Mouse (Mus musculus): ENCODE data around the gene Immp2l.
A peak's percentile ranks its signal among the peaks of the same experiment; 100 is the strongest.

The Immp2l gene

GRCm38 (mm10) chr12:41314811-41315461, 291.0 kb downstream of the Immp2l start:
- DNase-seq (ENCODE audit: low read depth, low spot score): no peak

GRCm38 (mm10) chr12:41315871-41316270, 292.0 kb downstream of the Immp2l start:
- no peak for DNase-seq (ENCODE audit: low read depth, low spot score)

- no peak for DNase-seq (ENCODE audit: low read depth, low spot score)
These were observed 292.5 kb downstream of the Immp2l start for GRCm38 (mm10) chr12:41316426-41316825.

- DNase-seq (ENCODE audit: low read depth, low spot score): no peak
These were observed 293.5 kb downstream of the Immp2l start for GRCm38 (mm10) chr12:41317431-41317830.

- DNase-seq (ENCODE audit: low read depth, low spot score): no peak
These were observed 298.1 kb downstream of the Immp2l start for GRCm38 (mm10) chr12:41322018-41322417.

GRCm38 (mm10) chr12:41324418-41324817, 300.5 kb downstream of the Immp2l start:
- no peak for DNase-seq (ENCODE audit: low read depth, low spot score)

GRCm38 (mm10) chr12:41325756-41326155, 301.9 kb downstream of the Immp2l start:
- DNase-seq (ENCODE audit: low read depth, low spot score): no peak

- DNase-seq (ENCODE audit: low read depth, low spot score): no peak
These were observed 307.2 kb downstream of the Immp2l start for GRCm38 (mm10) chr12:41330988-41331671.

GRCm38 (mm10) chr12:41345621-41346020, 321.7 kb downstream of the Immp2l start:
- no peak for DNase-seq (ENCODE audit: low read depth, low spot score)

- no peak for DNase-seq (ENCODE audit: low read depth, low spot score)
These were observed 323.6 kb downstream of the Immp2l start for GRCm38 (mm10) chr12:41347494-41347893.

- DNase-seq (ENCODE audit: low read depth, low spot score): no peak
These were observed 325.5 kb downstream of the Immp2l start for GRCm38 (mm10) chr12:41349386-41349785.

GRCm38 (mm10) chr12:41349814-41350213, 325.9 kb downstream of the Immp2l start:
- no peak for DNase-seq (ENCODE audit: low read depth, low spot score)

GRCm38 (mm10) chr12:41351275-41351674, 327.4 kb downstream of the Immp2l start:
- peak; percentile 10 for DNase-seq (ENCODE audit: low read depth, low spot score)

- DNase-seq (ENCODE audit: low read depth, low spot score): no peak
These were observed 331.0 kb downstream of the Immp2l start for GRCm38 (mm10) chr12:41354857-41355256.

GRCm38 (mm10) chr12:41356040-41356439, 332.1 kb downstream of the Immp2l start:
- no peak for DNase-seq (ENCODE audit: low read depth, low spot score)

- DNase-seq (ENCODE audit: low read depth, low spot score): no peak
These were observed 362.8 kb downstream of the Immp2l start for GRCm38 (mm10) chr12:41386685-41387084.

- DNase-seq (ENCODE audit: low read depth, low spot score): no peak
These were observed 370.3 kb downstream of the Immp2l start for GRCm38 (mm10) chr12:41394231-41394630.

- DNase-seq (ENCODE audit: low read depth, low spot score): no peak
These were observed 377.2 kb downstream of the Immp2l start for GRCm38 (mm10) chr12:41401136-41401535.

GRCm38 (mm10) chr12:41401923-41402322, 378.0 kb downstream of the Immp2l start:
- DNase-seq (ENCODE audit: low read depth, low spot score): no peak

- no peak for DNase-seq (ENCODE audit: low read depth, low spot score)
These were observed 385.5 kb downstream of the Immp2l start for GRCm38 (mm10) chr12:41409431-41409830.

GRCm38 (mm10) chr12:41416635-41417034, 392.7 kb downstream of the Immp2l start:
- no peak for DNase-seq (ENCODE audit: low read depth, low spot score)

GRCm38 (mm10) chr12:41417099-41417498, 393.2 kb downstream of the Immp2l start:
- no peak for DNase-seq (ENCODE audit: low read depth, low spot score)

- DNase-seq (ENCODE audit: low read depth, low spot score): no peak
These were observed 394.1 kb downstream of the Immp2l start for GRCm38 (mm10) chr12:41417961-41418360.

Data from brain, embryonic 18.5 days (tissue).